8 mouse cellular contexts compared by ENCODE assay signal in the genomic region with DNA sequence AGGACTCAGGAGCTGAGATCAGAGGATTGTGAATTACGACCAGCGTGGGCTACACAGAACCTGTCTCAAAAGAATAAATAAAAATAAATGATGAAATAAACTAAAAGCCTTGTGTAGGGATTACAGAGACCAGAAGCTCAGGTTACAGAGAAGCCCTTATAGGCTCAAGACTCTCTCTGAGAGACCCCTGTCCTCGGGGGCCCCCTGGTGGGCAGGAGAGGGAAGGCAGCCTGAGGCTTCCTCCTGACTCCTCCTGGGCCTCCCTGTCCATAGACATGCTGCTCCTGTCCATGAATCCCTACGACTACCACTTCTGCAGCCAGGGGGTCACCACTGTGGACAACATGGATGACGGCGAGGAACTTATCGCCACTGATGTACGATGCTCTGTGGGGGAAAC. TPM values are rescaled to one million over a fixed set of nuclear protein-coding genes. Genes with fewer than 3 reads are reported as not detected.
DNase-seq lines count a peak whose midpoint lies in the region; ATAC-seq and TF ChIP-seq lines count a peak whose summit lies in the region.

No protein-coding gene starts in this region.

- H3K79me3 ChIP-seq in C2C12 (ENCODE audit: low read depth) = no peaks in the 10 kb centered on the region

- H3K36me3 ChIP-seq in C2C12 (ENCODE audit: control insufficient read depth, insufficient read depth) = no peaks in the 10 kb centered on the region
- H3K36me3 ChIP-seq in heart, embryonic 14.5 days (ENCODE audit: control insufficient read depth, insufficient read depth, low read length) = peaks cover 100% of the 10 kb centered on the region
- no peaks in the 10 kb centered on the region for H3K36me3 ChIP-seq in liver, embryonic 13.5 days
- no peaks in the 10 kb centered on the region for H3K36me3 ChIP-seq in stomach, embryonic 16.5 days (ENCODE audit: control insufficient read depth, insufficient read depth, low read length)

- no peak overlapping the region for H3K4me3 ChIP-seq in C2C12 (ENCODE audit: insufficient read depth, poor library complexity, severe bottlenecking)
- H3K4me3 ChIP-seq in bone marrow, adult 2 months (replicated peaks; ENCODE audit: control insufficient read depth, low read depth, low read length) = no peak overlapping the region
- no peak overlapping the region for H3K4me3 ChIP-seq in embryonic fibroblast, embryonic 13.5 days (ENCODE audit: insufficient read depth, low read length)
- H3K4me3 ChIP-seq in heart, embryonic 14.5 days (ENCODE audit: control insufficient read depth in 1 of 2, insufficient read depth in 1 of 2, low read depth in 1 of 2, low read length in 2 of 2) = no peak overlapping the region
- H3K4me3 ChIP-seq in liver, embryonic 13.5 days (replicated peaks) = no peak overlapping the region
- no peak overlapping the region for H3K4me3 ChIP-seq in stomach, embryonic 16.5 days (replicated peaks; ENCODE audit: low read length)

- WGBS in bone marrow, adult 2 months = 15% methylated on average over 8 of the region's 8 CpGs
- 18% methylated on average over 8 of the region's 8 CpGs for WGBS in heart, embryonic 14.5 days
- WGBS in liver, embryonic 13.5 days (ENCODE audit: insufficient replicate concordance) = 12% methylated on average over 8 of the region's 8 CpGs
- WGBS in stomach, embryonic 16.5 days = 15% methylated on average over 8 of the region's 8 CpGs

- H3K9ac ChIP-seq in heart, embryonic 14.5 days (ENCODE audit: low read length) = no peak overlapping the region
- H3K9ac ChIP-seq in liver, embryonic 13.5 days = no peak overlapping the region
- no peak overlapping the region for H3K9ac ChIP-seq in stomach, embryonic 16.5 days (ENCODE audit: low read length)

- no peak for TF ChIP-seq POLR2A in bone marrow, adult 2 months (IDR thresholded peaks at IDR 0.05; ENCODE audit: borderline replicate concordance, control insufficient read depth, low read depth, low read length)
- TF ChIP-seq POLR2A in embryonic fibroblast, embryonic 13.5 days (IDR thresholded peaks at IDR 0.05; ENCODE audit: low read depth, low read length) = no peak

- peak; percentile 78 for TF ChIP-seq CTCF in C2C12 (IDR thresholded peaks at IDR 0.05; ENCODE audit: control insufficient read depth, insufficient read depth, insufficient read length)
- TF ChIP-seq CTCF in bone marrow, adult 2 months (IDR thresholded peaks at IDR 0.05; ENCODE audit: control insufficient read depth, insufficient read depth, low read length) = peak; percentile 83
- TF ChIP-seq CTCF in embryonic fibroblast, embryonic 13.5 days (IDR thresholded peaks at IDR 0.05; ENCODE audit: borderline replicate concordance, insufficient read depth, low read length) = peak; percentile 53

- 0 out of 2 replicates have a peak, but pooled peaks have one; percentile 35 for ATAC-seq in heart, embryonic 14.5 days (ENCODE audit: insufficient number of reproducible peaks, insufficient read depth, low FRiP score, low read depth)
- peak; percentile 68 for ATAC-seq in liver, embryonic 13.5 days (ENCODE audit: low read depth)
- peak; percentile 57; the same call in 1 of the 2 replicates for ATAC-seq in stomach, embryonic 16.5 days (ENCODE audit: insufficient read depth, low FRiP score)

- peaks cover 8% of the 10 kb centered on the region for H3K27me3 ChIP-seq in C2C12 (ENCODE audit: control insufficient read depth, insufficient read depth, insufficient read length)
- no peaks in the 10 kb centered on the region for H3K27me3 ChIP-seq in heart, embryonic 14.5 days (ENCODE audit: control insufficient read depth, insufficient read depth, low read length)
- peaks cover 5% of the 10 kb centered on the region; the same call in 1 of the 2 replicates for H3K27me3 ChIP-seq in liver, embryonic 13.5 days
- H3K27me3 ChIP-seq in stomach, embryonic 16.5 days (ENCODE audit: control insufficient read depth, insufficient read depth, low read length) = no peaks in the 10 kb centered on the region

- no peak overlapping the region for H3K27ac ChIP-seq in bone marrow, adult 2 months (ENCODE audit: control insufficient read depth, insufficient read depth, low read depth, low read length, poor library complexity)
- H3K27ac ChIP-seq in embryonic fibroblast, embryonic 13.5 days (ENCODE audit: insufficient read depth, low read length) = no peak overlapping the region
- no peak overlapping the region for H3K27ac ChIP-seq in heart, embryonic 14.5 days (replicated peaks in 1 of 2; ENCODE audit: control insufficient read depth in 1 of 2, insufficient read depth in 1 of 2, low read depth in 2 of 2, low read length in 2 of 2)
- peak overlapping the region; percentile 74; the same call in 1 of the 2 replicates for H3K27ac ChIP-seq in liver, embryonic 13.5 days
- H3K27ac ChIP-seq in stomach, embryonic 16.5 days (ENCODE audit: low read length) = no peak overlapping the region

- H3K79me2 ChIP-seq in C2C12 (ENCODE audit: control insufficient read depth, insufficient read depth) = no peaks in the 10 kb centered on the region

- no peaks in the 10 kb centered on the region for H3K9me3 ChIP-seq in heart, embryonic 14.5 days (ENCODE audit: control insufficient read depth, low read length)
- no peaks in the 10 kb centered on the region for H3K9me3 ChIP-seq in liver, embryonic 13.5 days (replicated peaks)
- no peaks in the 10 kb centered on the region for H3K9me3 ChIP-seq in stomach, embryonic 16.5 days (replicated peaks; ENCODE audit: control insufficient read depth, low read length)

- peak; percentile 95 for DNase-seq in kidney, postnatal 10 days
- DNase-seq in liver, embryonic 13.5 days = peak; percentile 82
- DNase-seq in natural killer cell, adult 2 months (ENCODE audit: low spot score in 2 of 2) = peak; percentile 73 to 82

- no peaks in the 10 kb centered on the region for H3K4me1 ChIP-seq in bone marrow, adult 2 months (ENCODE audit: control insufficient read depth, insufficient read depth, low read length)
- 0 out of 2 replicates have a peak, but pooled peaks cover 3% of the 10 kb centered on the region for H3K4me1 ChIP-seq in embryonic fibroblast, embryonic 13.5 days (ENCODE audit: control insufficient read depth, insufficient read depth, low read length)
- 0 out of 4 replicates have a peak, but pooled peaks cover 0 to 3% of the 10 kb centered on the region in 2 experiments for H3K4me1 ChIP-seq in heart, embryonic 14.5 days (ENCODE audit: control insufficient read depth in 2 of 2, insufficient read depth in 2 of 2, low read length in 2 of 2)
- peaks cover 92% of the 10 kb centered on the region for H3K4me1 ChIP-seq in liver, embryonic 13.5 days (replicated peaks)
- H3K4me1 ChIP-seq in stomach, embryonic 16.5 days (ENCODE audit: control insufficient read depth, insufficient read depth, low read length) = no peaks in the 10 kb centered on the region

- no peak overlapping the region for H3K4me2 ChIP-seq in heart, embryonic 14.5 days (ENCODE audit: low read length)
- no peak overlapping the region for H3K4me2 ChIP-seq in liver, embryonic 13.5 days
- H3K4me2 ChIP-seq in stomach, embryonic 16.5 days (ENCODE audit: low read depth, low read length) = no peak overlapping the region

- no peak overlapping the region for H3ac ChIP-seq in C2C12 (ENCODE audit: control insufficient read depth, insufficient read length, low read depth)

TF ChIP-seq in C2C12, 6 proteins besides CTCF, POLR2A, EP300 and RAD21:
- TF ChIP-seq FOSL1 (IDR thresholded peaks at IDR 0.05; ENCODE audit: insufficient read depth, low read length, poor library complexity, severe bottlenecking) = no peak
TF ChIP-seq in C2C12: peak in this region for 0.

RNA-seq across cellular contexts. Expression of a gene that starts 8.8 kb away (rescaled TPM):
- 0.09 TPM for polyA plus RNA-seq in C2C12 (2012; fragmentation: generic; extraction: Trizol)
- polyA plus RNA-seq in bone marrow, adult 2 months (2011; ENCODE audit: insufficient read depth, insufficient read length, low replicate concordance, missing spikeins) = not detected in 2 replicates
- not detected in 2 replicates for polyA plus RNA-seq in embryonic fibroblast, embryonic 13.5 days (2011; ENCODE audit: insufficient read length, low read depth, missing spikeins)
- polyA plus RNA-seq in heart, embryonic 14.5 days (2014; fragmentation: Nextera tagmentation; extraction: Ambion mirVana) = 26.5 and 27.3 TPM in 2 replicates
- polyA plus RNA-seq in liver, embryonic 13.5 days (2015; fragmentation: Nextera tagmentation; extraction: Ambion mirVana) = 2.2 TPM in 2 replicates
- 0.21 and 0.58 TPM in 2 replicates for polyA plus RNA-seq in stomach, embryonic 16.5 days (2015; fragmentation: Nextera tagmentation; extraction: Ambion mirVana)

RNA-seq across cellular contexts. Expression of a gene that starts 27.2 kb away (rescaled TPM):
- polyA plus RNA-seq in C2C12 (2012; fragmentation: generic; extraction: Trizol) = 39.4 TPM
- 7.3 and 8.5 TPM in 2 replicates for polyA plus RNA-seq in bone marrow, adult 2 months (2011; ENCODE audit: insufficient read depth, insufficient read length, low replicate concordance, missing spikeins)
- polyA plus RNA-seq in embryonic fibroblast, embryonic 13.5 days (2011; ENCODE audit: insufficient read length, low read depth, missing spikeins) = 23.4 and 37.7 TPM in 2 replicates
- 22.2 and 23.9 TPM in 2 replicates for polyA plus RNA-seq in heart, embryonic 14.5 days (2014; fragmentation: Nextera tagmentation; extraction: Ambion mirVana)
- 67.3 and 68.2 TPM in 2 replicates for polyA plus RNA-seq in liver, embryonic 13.5 days (2015; fragmentation: Nextera tagmentation; extraction: Ambion mirVana)
- 41.8 and 42.5 TPM in 2 replicates for polyA plus RNA-seq in stomach, embryonic 16.5 days (2015; fragmentation: Nextera tagmentation; extraction: Ambion mirVana)
